ENCODE assay signal across 15 mouse cellular contexts in the genomic region with DNA sequence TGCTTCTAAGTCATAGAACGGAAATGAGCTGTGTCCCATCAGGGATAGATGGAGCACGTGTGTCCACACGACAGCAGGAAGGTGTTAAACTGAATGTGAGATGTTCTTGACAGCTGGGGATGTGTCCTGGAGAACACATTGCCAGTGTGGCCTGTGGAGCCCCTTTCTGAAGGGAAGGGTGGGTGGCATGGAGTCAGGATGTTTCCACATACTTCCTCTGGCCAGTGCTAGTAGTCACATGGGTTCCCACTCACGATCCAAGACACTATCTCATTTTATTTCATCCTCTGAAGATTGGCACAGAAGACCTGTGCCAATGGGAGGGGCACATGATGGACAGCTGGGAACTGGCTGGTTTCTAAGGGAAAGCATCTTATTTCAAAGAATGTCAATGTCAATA.
"Had no signal": no experiment of that assay in that cellular context is flagged by ENCODE, and none has a peak within 500 bp of the region (broad histone marks: within the 10 kb centered on the region; RNA-seq: fewer than 3 reads in every experiment).

No protein-coding gene starts in this region.

- H3K27ac ChIP-seq: neural tube, embryonic 12.5 days; stomach, embryonic 15.5 days; stomach, postnatal 0 days had no signal

- H3K4me2 ChIP-seq: neural tube, embryonic 12.5 days; stomach, embryonic 15.5 days had no signal

- H3K4me3 ChIP-seq: neural tube, embryonic 12.5 days; stomach, embryonic 15.5 days had no signal

- H3K36me3 ChIP-seq: stomach, embryonic 15.5 days had no signal

- DNase-seq: retina, postnatal 1 day; right cerebral cortex, adult 18-20 months; right cerebral cortex, postnatal 14 days; right cerebral cortex, postnatal 25 days; right cerebral cortex, postnatal 4 days; spleen, adult 18-20 months; thymus, adult 18-20 months; thymus, adult 2 months; thymus, postnatal 14 days; thymus, postnatal 25 days; thymus, postnatal 36 days; thymus, postnatal 4 days had no signal

- H3K27me3 ChIP-seq: neural tube, embryonic 12.5 days; stomach, embryonic 15.5 days had no signal

- H3K9ac ChIP-seq: neural tube, embryonic 12.5 days; stomach, embryonic 15.5 days had no signal

- H3K9me3 ChIP-seq: neural tube, embryonic 12.5 days; stomach, embryonic 15.5 days had no signal
